Mouse (Mus musculus) hindbrain, embryonic 15.5 days (tissue): ENCODE data around the gene Itga8. TPM values are rescaled to one million over a fixed set of nuclear protein-coding genes. Genes with fewer than 3 reads are reported as not detected.

ENCODE experiments used
- polyA plus RNA-seq: library from polyadenylated mRNA; unstranded; fragments of >200 nt; fragmentation: Nextera tagmentation; extraction: Ambion mirVana; gene quantifications from 2 replicates; pipeline ENCODE4 v1.2.1, GENCODE M21; 2015

Itga8 gene
- polyA plus RNA-seq, 1 experiment from 2014 or later = 2.6 TPM

Other genes with a start within 250 kb of the Itga8 start
- 47.7 and 47.8 TPM in 2 replicates for gene Mindy3, start 117.5 kb upstream of the Itga8 start, polyA plus RNA-seq